Mouse (Mus musculus): ENCODE measurements around the gene Cnbd2.

The Cnbd2 gene

GRCm38 (mm10) chr2:156312297-156312897 is at the start of gene Cnbd2, which contains the start of gene Scand1:
Gene Cnbd2, plus strand, starts transcription at chr2:156312299.
Gene Scand1, minus strand, starts transcription at chr2:156312704.
- DNase-seq, result peak; percentile 90

GRCm38 (mm10) chr2:156263204-156263893 is 48.8 kb upstream of the Cnbd2 start:
- no peak for DNase-seq

- DNase-seq, result no peak
These were observed 44.5 kb upstream of the Cnbd2 start for GRCm38 (mm10) chr2:156267636-156268035.

- DNase-seq, result no peak
These were observed 39.5 kb upstream of the Cnbd2 start for GRCm38 (mm10) chr2:156272553-156272952.

GRCm38 (mm10) chr2:156278226-156279017 is 33.7 kb upstream of the Cnbd2 start:
- DNase-seq, result peak; percentile 87

- DNase-seq, result no peak
These were observed 30.9 kb upstream of the Cnbd2 start for GRCm38 (mm10) chr2:156281227-156281626.

- no peak for DNase-seq
These were observed 26.9 kb upstream of the Cnbd2 start for GRCm38 (mm10) chr2:156285161-156285560.

GRCm38 (mm10) chr2:156286733-156287132 is 25.4 kb upstream of the Cnbd2 start:
- DNase-seq, result no peak

- no peak for DNase-seq
These were observed 23.9 kb upstream of the Cnbd2 start for GRCm38 (mm10) chr2:156288222-156288621.

- DNase-seq, result no peak
These were observed 22.4 kb upstream of the Cnbd2 start for GRCm38 (mm10) chr2:156289552-156290160.

GRCm38 (mm10) chr2:156291998-156292397 is 20.1 kb upstream of the Cnbd2 start:
- no peak for DNase-seq

GRCm38 (mm10) chr2:156295601-156296063 is 16.5 kb upstream of the Cnbd2 start:
- DNase-seq, result peak; percentile 61

- no peak for DNase-seq
These were observed 15.9 kb upstream of the Cnbd2 start for GRCm38 (mm10) chr2:156296190-156296589.

- no peak for DNase-seq
These were observed 14.4 kb upstream of the Cnbd2 start for GRCm38 (mm10) chr2:156297653-156298052.

- DNase-seq, result no peak
These were observed 13.6 kb upstream of the Cnbd2 start for GRCm38 (mm10) chr2:156298458-156298857.

- no peak for DNase-seq
These were observed 10.0 kb upstream of the Cnbd2 start for GRCm38 (mm10) chr2:156302063-156302462.

- DNase-seq, result no peak
These were observed 7.7 kb upstream of the Cnbd2 start for GRCm38 (mm10) chr2:156304351-156304750.

GRCm38 (mm10) chr2:156305818-156306217 is 6.3 kb upstream of the Cnbd2 start:
- no peak for DNase-seq

GRCm38 (mm10) chr2:156307261-156307660 is 4.8 kb upstream of the Cnbd2 start:
- DNase-seq, result peak; percentile 54

GRCm38 (mm10) chr2:156309948-156310347 is 2.2 kb upstream of the Cnbd2 start:
- no peak for DNase-seq

- DNase-seq, result no peak
These were observed 1.6 kb upstream of the Cnbd2 start for GRCm38 (mm10) chr2:156310455-156310854.

- DNase-seq, result no peak
These were observed 1.2 kb upstream of the Cnbd2 start for GRCm38 (mm10) chr2:156310945-156311344.

- DNase-seq, result no peak
These were observed 658 bp upstream of the Cnbd2 start for GRCm38 (mm10) chr2:156311441-156311840.
